Mouse (Mus musculus): ENCODE results near the gene Nudt5. TPM values are rescaled to one million over a fixed set of nuclear protein-coding genes. Genes with fewer than 3 reads are reported as not detected.
A peak's percentile ranks its signal among the peaks of the same experiment; 100 is the strongest.
"Not testable (repeated sequence)": the region's sequence is repeated elsewhere in the genome, so short reads cannot be mapped to it uniquely, and the experiment has no call there.

Gene Nudt5
- not detected in 2 replicates for polyA plus RNA-seq (2012; ENCODE audit: insufficient read depth, insufficient read length, low replicate concordance, missing spikeins)

DNA sequence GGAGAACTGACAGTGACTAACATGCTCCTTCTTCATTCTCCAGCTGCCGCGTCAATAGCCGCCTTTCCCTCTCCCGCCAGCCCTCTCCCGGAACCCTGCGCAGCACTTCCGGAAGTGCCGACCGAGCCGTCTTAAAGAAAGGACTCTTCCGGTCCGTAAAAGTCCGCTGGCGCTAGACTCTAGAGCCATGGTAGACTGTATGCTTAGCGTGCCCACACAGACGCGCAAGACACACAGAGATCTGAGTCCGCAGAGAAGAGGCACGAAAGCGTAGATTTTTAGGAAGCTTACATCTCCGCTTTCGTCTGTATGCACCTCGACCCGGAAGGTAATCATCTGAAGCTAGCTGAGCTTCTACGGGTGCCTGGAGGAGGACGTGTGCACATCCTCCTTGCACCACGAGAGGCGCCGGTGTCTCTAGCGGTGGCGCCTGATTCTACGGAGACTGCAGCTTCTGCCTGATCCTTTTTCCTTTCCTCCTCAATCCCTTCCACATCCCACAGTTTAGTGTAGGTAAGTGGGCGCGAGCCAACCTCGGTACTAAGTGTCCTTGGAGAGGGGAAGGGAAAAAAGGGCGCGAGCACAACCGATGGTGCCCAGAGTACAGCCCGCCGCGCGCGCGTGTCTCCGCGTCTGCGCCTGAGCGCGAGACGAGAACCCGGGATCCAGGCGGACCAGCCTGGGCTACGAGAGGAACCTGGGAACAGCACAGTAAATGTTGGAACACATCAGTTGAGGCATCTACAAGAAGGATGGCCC, at the start of gene Nudt5, which contains the start of gene Cdc123:
TSS of gene Nudt5 (plus strand) at position 147 of the 759 bp plus-strand sequence.
TSS of gene Cdc123 (minus strand) at position 292 of the 759 bp plus-strand sequence.
- TF ChIP-seq POLR2A (IDR thresholded peaks at IDR 0.05; ENCODE audit: insufficient read depth, low read depth, low read length) (no peak; the same call in 1 of the 2 replicates), CTCF (IDR thresholded peaks at IDR 0.05; ENCODE audit: insufficient read depth, low read depth, low read length) (peak; percentile 64)
- peaks cover 2% of the 10 kb centered on the region; the same call in 1 of the 2 replicates for H3K4me1 ChIP-seq (ENCODE audit: control insufficient read depth, insufficient read depth, low read length)
- WGBS: under 1% methylated on average over 53 of the region's 53 CpGs
- H3K4me3 ChIP-seq (ENCODE audit: insufficient read depth, low read depth, low read length): peak within 1 kb of the TSS; percentile 82
- H3K27ac ChIP-seq (ENCODE audit: insufficient read depth, low read depth, low read length): peak within 1 kb of the TSS; percentile 95

GRCm38 (mm10) chr2:5797816-5798672, 46.8 kb upstream of the Nudt5 start:
- TF ChIP-seq POLR2A (IDR thresholded peaks at IDR 0.05; ENCODE audit: insufficient read depth, low read depth, low read length) (no peak), CTCF (IDR thresholded peaks at IDR 0.05; ENCODE audit: insufficient read depth, low read depth, low read length) (no peak)
- WGBS: 92% methylated on average over 11 of the region's 11 CpGs
- no peak overlapping the region for H3K4me3 ChIP-seq (ENCODE audit: insufficient read depth, low read depth, low read length)

DNA sequence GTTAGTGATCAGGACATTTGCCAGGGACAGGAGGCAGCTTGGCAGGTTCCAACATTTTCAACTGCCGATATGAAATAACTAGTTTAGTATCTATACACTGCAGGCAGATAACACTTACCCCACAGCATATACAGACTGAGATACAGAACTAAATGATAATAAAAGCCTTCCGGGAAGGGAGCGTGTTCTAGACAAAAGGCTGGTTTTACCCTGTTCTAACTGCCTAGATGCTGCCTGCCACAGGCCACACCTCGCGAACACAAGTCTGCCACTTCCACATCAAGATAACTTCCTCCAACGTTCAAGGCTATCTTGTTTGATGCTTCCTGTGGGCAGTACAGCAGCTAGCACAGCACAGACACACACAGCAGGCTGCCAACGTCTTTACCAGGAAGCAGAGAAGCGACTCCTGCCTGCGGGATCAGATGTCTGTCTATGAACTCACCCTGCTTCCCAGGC, 43.6 kb upstream of the Nudt5 start:
- no peaks in the 10 kb centered on the region for H3K4me1 ChIP-seq (ENCODE audit: control insufficient read depth, insufficient read depth, low read length)
- no peak overlapping the region for H3K4me3 ChIP-seq (ENCODE audit: insufficient read depth, low read depth, low read length)
- no peak overlapping the region for H3K27ac ChIP-seq (ENCODE audit: insufficient read depth, low read depth, low read length)
- TF ChIP-seq CTCF (IDR thresholded peaks at IDR 0.05; ENCODE audit: insufficient read depth, low read depth, low read length) (no peak), POLR2A (IDR thresholded peaks at IDR 0.05; ENCODE audit: insufficient read depth, low read depth, low read length) (no peak)
- WGBS: 84% methylated on average over 9 of the region's 9 CpGs

More at GRCm38 (mm10) chr2:5797816-5798672, 46.8 kb upstream of the Nudt5 start:
- no peaks in the 10 kb centered on the region for H3K4me1 ChIP-seq (ENCODE audit: control insufficient read depth, insufficient read depth, low read length)
- H3K27ac ChIP-seq (ENCODE audit: insufficient read depth, low read depth, low read length): no peak overlapping the region

DNA sequence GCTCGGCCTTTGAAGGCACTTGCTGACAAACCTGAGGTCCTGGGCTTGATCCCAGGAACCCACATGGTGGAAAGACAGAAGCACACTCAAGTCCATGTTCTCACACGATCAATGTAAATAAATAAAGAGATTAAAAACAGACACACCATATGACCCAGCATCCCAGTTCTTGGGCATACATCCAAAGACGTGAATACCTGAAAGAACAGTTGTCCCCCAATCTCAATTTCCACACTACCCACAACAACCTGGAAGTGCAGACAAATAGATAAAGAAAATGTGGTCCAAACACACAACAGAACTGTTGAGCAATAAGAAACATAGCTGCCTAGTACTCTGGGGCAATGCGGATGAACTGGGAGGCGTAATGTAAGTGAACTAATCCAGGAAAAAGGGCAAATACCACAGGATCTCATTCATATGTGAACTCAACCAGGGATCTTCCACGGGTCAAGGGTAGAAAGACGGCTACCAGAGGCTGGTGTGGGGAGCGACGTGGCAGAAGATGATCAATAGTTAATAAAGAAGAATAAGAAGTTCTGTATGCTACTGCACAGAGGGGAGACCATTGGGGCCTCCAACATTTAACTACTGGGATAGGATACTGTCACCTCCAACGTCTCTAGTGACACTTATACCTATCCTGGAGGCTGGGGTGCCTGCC, 42.8 kb upstream of the Nudt5 start:
- H3K4me3 ChIP-seq (ENCODE audit: insufficient read depth, low read depth, low read length): no peak overlapping the region
- TF ChIP-seq POLR2A (IDR thresholded peaks at IDR 0.05; ENCODE audit: insufficient read depth, low read depth, low read length) (no peak), CTCF (IDR thresholded peaks at IDR 0.05; ENCODE audit: insufficient read depth, low read depth, low read length) (no peak)
- H3K4me1 ChIP-seq (ENCODE audit: control insufficient read depth, insufficient read depth, low read length): no peaks in the 10 kb centered on the region
- H3K27ac ChIP-seq (ENCODE audit: insufficient read depth, low read depth, low read length): no peak overlapping the region
- 94% methylated on average over 10 of the region's 10 CpGs for WGBS

DNA sequence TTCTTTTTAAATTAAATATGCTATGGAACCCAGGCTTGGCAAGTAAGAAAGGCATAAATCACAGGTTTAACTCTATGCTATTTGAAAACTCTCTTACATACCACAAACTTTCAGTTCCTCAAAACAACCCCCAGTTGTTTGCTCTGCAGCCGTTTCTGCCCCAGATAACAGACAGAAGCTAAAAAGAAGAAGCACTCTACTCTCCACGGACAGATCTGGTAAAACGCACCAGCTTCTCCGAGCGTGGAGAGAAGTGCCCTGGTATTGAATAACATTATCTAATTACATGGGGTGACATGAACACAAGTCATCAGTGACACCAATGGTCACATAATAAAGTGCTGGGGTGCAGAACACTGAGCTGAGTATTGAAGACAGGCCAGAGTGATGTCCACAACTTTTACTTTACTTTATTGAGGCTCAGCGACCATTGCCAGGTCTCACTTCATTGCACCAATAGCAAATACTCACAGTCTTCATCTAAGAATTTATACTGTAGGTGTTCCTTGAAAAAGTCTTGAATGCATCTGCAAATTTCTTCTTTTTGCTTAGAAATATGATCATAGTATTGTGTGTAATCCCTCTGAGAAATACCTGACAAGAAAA, 40.3 kb upstream of the Nudt5 start:
- no peak for TF ChIP-seq POLR2A (IDR thresholded peaks at IDR 0.05; ENCODE audit: insufficient read depth, low read depth, low read length)
- TF ChIP-seq CTCF (IDR thresholded peaks at IDR 0.05; ENCODE audit: insufficient read depth, low read depth, low read length): no peak
- Histone ChIP-seq H3K27ac (ENCODE audit: insufficient read depth, low read depth, low read length) (no peak overlapping the region), H3K4me1 (ENCODE audit: control insufficient read depth, insufficient read depth, low read length) (no peaks in the 10 kb centered on the region), H3K4me3 (ENCODE audit: insufficient read depth, low read depth, low read length) (no peak overlapping the region)
- whole genome bisulfite sequencing: 85% methylated on average over 6 of the region's 6 CpGs

DNA sequence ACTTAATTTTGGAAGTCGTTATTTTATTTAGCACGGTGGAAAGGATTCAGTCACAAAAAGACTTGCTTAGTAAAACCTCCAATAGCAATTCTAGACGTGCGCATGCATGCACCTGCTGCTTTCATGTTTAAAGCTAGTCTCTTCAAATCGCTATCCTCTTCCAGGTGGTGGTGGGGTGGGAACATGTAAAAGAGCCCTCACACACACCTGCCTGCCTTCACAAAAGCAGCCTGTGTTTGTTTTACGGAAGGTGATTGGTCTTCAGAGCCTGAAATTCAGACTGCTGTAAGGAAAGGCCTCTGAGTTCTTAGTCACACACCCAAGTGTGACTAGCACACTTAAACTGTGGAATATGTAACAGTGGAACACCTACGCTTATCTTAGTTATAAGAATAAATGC, 39.6 kb upstream of the Nudt5 start:
- Histone ChIP-seq H3K4me1 (ENCODE audit: control insufficient read depth, insufficient read depth, low read length) (no peaks in the 10 kb centered on the region), H3K27ac (ENCODE audit: insufficient read depth, low read depth, low read length) (no peak overlapping the region), H3K4me3 (ENCODE audit: insufficient read depth, low read depth, low read length) (no peak overlapping the region)
- TF ChIP-seq POLR2A (IDR thresholded peaks at IDR 0.05; ENCODE audit: insufficient read depth, low read depth, low read length): no peak
- no peak for TF ChIP-seq CTCF (IDR thresholded peaks at IDR 0.05; ENCODE audit: insufficient read depth, low read depth, low read length)
- 86% methylated on average over 7 of the region's 7 CpGs for WGBS

- H3K4me3 ChIP-seq (ENCODE audit: insufficient read depth, low read depth, low read length); H3K27ac ChIP-seq (ENCODE audit: insufficient read depth, low read depth, low read length); H3K4me1 ChIP-seq (ENCODE audit: control insufficient read depth, insufficient read depth, low read length): not testable (repeated sequence)
- WGBS: 84% methylated on average over 3 of the region's 3 CpGs
Measured at GRCm38 (mm10) chr2:5806201-5806600, 38.6 kb upstream of the Nudt5 start.

DNA sequence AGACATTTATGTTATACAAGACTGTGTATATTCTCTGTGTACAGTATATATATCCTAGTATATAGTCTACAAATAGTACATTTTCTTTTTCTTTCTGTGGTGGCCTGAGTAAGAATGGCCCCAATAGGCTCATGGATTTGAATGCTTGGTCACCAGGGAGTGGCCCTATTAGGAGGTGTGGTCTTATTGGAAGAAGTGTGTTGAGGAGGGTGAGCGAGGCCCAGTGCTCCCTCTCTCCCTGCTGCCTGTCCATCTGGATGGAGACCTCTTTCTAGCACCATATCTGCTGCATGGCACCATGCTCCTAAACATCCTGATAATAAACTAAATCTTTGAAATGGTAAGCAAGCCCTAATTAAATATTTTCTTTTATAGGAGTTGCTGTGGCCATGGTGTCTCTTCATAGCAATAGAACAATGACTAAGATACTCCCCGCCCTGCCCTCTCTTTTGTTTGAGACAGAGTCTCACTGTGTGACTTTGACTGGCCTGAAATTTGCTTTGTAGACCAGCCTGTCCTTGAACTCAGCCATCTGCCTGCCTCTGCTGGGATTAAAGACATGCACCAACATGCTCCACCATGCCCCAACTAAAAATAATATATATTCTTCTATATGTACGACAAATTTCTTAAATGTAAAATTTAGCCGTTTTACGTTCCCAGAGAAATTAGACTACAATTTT, 34.6 kb upstream of the Nudt5 start:
- Histone ChIP-seq H3K4me1 (ENCODE audit: control insufficient read depth, insufficient read depth, low read length) (no peaks in the 10 kb centered on the region), H3K27ac (ENCODE audit: insufficient read depth, low read depth, low read length) (no peak overlapping the region), H3K4me3 (ENCODE audit: insufficient read depth, low read depth, low read length) (no peak overlapping the region)
- TF ChIP-seq CTCF (IDR thresholded peaks at IDR 0.05; ENCODE audit: insufficient read depth, low read depth, low read length) (no peak), POLR2A (IDR thresholded peaks at IDR 0.05; ENCODE audit: insufficient read depth, low read depth, low read length) (no peak)
- WGBS: 90% methylated on average over 5 of the region's 5 CpGs
